Mouse (Mus musculus) thymus, adult 2 months (tissue): Measurements from ENCODE around the gene Fto. TPM values are rescaled to one million over a fixed set of nuclear protein-coding genes. Genes with fewer than 3 reads are reported as not detected.

Experiments
- DNase-seq: peaks from one replicate; pipeline ENCODE4 v3.0.0; 2021
- H3K27ac ChIP-seq: fragments of 200-500 bp; 2 replicates; pipeline ENCODE4 v1.5.1; 2012; ENCODE audit warnings: low read length, control low read depth; ENCODE audit not compliant: control insufficient read depth, insufficient read depth
- H3K27me3 ChIP-seq: fragments of 200-500 bp; 2 replicates; pipeline ENCODE4 v1.6.1; 2012; ENCODE audit warnings: mild to moderate bottlenecking, low read length, moderate library complexity, mixed read lengths; ENCODE audit not compliant: control insufficient read depth, insufficient read depth
- H3K36me3 ChIP-seq: fragments of 200-500 bp; 2 replicates; pipeline ENCODE4 v1.6.1; 2012; ENCODE audit warnings: mild to moderate bottlenecking, low read length, moderate library complexity; ENCODE audit not compliant: control insufficient read depth, insufficient read depth
- H3K4me1 ChIP-seq: fragments of 200-500 bp; replicated peaks from 2 replicates; pipeline ENCODE4 v1.6.1; 2012; ENCODE audit warnings: low read length; ENCODE audit not compliant: control insufficient read depth, insufficient read depth
- H3K4me3 ChIP-seq: fragments of 200-500 bp; 2 replicates; pipeline ENCODE4 v1.5.1; 2012; ENCODE audit warnings: mild to moderate bottlenecking, low read length, control low read depth, moderate library complexity; ENCODE audit not compliant: control insufficient read depth, insufficient read depth
- CTCF ChIP-seq: fragments of 200-500 bp; IDR thresholded peaks from 2 replicates; pipeline ENCODE4 v1.5.1; 2012; ENCODE audit warnings: mild to moderate bottlenecking, control low read depth, low read length, moderate library complexity, borderline replicate concordance; ENCODE audit not compliant: control insufficient read depth, poor library complexity, insufficient read depth; ENCODE audit errors: extremely low read depth
- POLR2A ChIP-seq: fragments of 200-500 bp; IDR thresholded peaks from 2 replicates; pipeline ENCODE4 v1.6.1; 2012; ENCODE audit warnings: mild to moderate bottlenecking, low read length, control low read depth, moderate library complexity; ENCODE audit not compliant: control insufficient read depth, poor library complexity, insufficient read depth; ENCODE audit errors: extremely low read depth
- WGBS: fragments of 180-500 bp; shearing (Covaris S2); methylation state at CpG from one replicate; pipeline ENCODE4 v1.1.7; 2018; 5-methylcytosine and 5-hydroxymethylcytosine counted together
- polyA plus RNA-seq: library from polyadenylated mRNA; depleted of rRNA; stranded (reverse); fragments of >200 nt; gene quantifications from 2 replicates; pipeline ENCODE4 v1.2.3, GENCODE M21; 2012

The Fto gene
- polyA plus RNA-seq, 1 experiment, result 29.9 TPM

DNA sequence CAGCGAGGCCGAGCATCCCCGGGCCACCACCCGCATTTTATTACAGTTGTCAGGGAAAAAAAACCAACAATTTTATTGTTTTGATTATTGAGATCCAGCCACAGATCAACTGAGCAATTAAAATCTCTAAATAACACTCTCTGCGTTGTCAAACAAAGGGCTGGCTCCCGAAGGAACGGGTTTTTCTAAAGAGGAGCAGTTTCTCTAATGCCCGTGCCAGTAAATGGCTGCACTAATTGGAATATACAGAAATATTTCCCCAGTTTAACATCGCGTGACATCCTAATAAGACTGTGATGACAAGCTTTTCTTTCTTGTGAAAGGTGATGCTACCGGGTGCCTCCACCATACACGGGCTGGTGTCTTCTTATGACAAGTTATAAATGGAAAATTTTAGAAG, 324.9 kb downstream of the Fto start:
- DNase-seq, result no peak

DNA sequence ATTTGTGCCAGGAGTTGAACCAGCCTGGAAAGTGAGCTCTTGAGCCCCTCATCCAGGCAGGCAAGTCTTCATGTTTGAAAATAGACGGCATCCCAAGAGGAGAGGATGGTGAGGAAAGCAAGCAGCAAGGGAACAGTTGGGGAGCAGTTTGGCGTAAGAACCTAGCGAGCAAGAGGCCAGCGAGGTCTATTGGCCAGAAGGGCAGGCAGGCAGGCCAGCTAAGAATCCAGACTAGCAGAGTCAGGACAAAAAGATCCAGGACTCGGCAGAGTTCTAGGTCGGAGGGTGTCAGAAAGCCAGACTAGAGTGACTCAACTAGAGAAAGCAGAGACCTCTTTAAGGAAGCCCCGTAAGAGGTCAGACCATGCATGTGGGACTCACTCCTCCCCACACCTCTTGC, 327.1 kb downstream of the Fto start:
- no peaks in the 10 kb centered on the region for H3K4me1 ChIP-seq
- H3K27ac ChIP-seq, result no peak overlapping the region
- TF ChIP-seq CTCF (no peak), POLR2A (no peak)
- no peak for DNase-seq
- no peak overlapping the region for H3K4me3 ChIP-seq
- no peaks in the 10 kb centered on the region for H3K36me3 ChIP-seq
- no peaks in the 10 kb centered on the region for H3K27me3 ChIP-seq
- WGBS, result 83% methylated on average over 7 of the region's 7 CpGs

More for the DNA sequence above, 324.9 kb downstream of the Fto start:
- Histone ChIP-seq H3K4me3 (no peak overlapping the region), H3K4me1 (no peaks in the 10 kb centered on the region), H3K36me3 (no peaks in the 10 kb centered on the region), H3K27me3 (no peaks in the 10 kb centered on the region), H3K27ac (no peak overlapping the region)
- no peak for TF ChIP-seq CTCF
- TF ChIP-seq POLR2A, result no peak
- WGBS, result 97% methylated on average over 12 of the region's 12 CpGs

DNA sequence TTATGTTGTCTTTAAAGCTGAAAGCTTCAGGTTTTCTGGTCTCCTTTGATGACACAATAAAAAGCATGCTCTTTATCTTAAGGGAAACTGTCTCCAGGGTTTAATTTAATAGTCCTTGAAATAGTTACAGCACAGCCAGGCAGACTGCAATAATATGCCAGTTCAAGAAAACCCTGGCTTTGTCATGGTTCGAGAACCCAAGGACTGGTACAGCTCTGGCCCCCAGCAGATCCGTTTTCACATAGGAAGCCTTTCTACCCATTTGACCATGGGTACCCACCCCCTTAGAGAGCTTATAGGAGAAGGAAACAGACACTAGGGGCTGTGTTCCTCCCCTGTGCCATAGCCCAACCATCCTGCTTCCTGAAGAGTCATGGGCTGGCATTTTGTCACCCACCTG, 332.2 kb downstream of the Fto start:
- no peak for TF ChIP-seq POLR2A
- no peak for TF ChIP-seq CTCF
- Histone ChIP-seq H3K36me3 (no peaks in the 10 kb centered on the region), H3K27me3 (no peaks in the 10 kb centered on the region), H3K4me3 (no peak overlapping the region), H3K4me1 (no peaks in the 10 kb centered on the region), H3K27ac (no peak overlapping the region)
- WGBS, result 89% methylated on average over 2 of the region's 2 CpGs
- no peak for DNase-seq

DNA sequence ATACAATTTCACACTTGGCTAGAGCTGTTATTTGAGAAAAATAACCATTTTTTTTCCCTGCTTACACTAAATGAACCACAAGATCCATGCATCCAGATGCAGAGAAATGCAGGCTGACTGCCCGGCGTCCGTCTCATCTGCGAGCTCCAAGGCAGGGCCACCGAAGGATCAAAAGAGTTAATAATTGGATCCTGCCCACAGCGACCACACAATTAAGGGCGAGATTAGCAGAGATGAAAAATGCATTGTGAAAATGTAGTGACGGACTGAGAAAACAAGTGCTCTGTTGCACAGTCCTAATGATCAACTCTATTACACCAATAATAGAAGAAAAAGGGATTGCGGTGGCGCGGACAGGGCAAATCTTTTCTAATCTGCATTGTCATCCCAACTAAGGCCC, 334.6 kb downstream of the Fto start:
- Histone ChIP-seq H3K4me3 (no peak overlapping the region), H3K27me3 (no peaks in the 10 kb centered on the region), H3K36me3 (no peaks in the 10 kb centered on the region), H3K4me1 (no peaks in the 10 kb centered on the region), H3K27ac (no peak overlapping the region)
- TF ChIP-seq POLR2A (no peak), CTCF (no peak)
- no peak for DNase-seq
- WGBS, result 97% methylated on average over 11 of the region's 11 CpGs

DNA sequence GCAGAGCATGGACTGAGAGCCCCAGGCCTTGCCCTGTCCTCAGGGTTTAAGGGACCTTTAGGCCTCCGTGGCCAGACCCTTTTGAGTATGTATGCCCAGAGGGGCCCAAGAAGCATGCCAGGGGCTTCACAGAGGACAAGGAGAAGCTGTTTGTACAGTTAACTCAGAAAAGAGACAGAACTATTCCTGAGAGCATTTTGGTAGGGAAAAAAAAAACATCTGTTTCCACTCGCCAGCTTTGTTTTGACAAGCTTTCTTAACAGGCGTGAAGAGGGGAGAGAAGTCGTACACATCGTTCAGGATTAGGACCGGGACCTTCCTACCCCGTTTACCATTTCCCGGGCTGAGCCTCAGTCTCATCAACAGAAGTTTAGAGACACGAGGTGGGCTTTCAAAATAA, 335.5 kb downstream of the Fto start:
- TF ChIP-seq POLR2A (no peak), CTCF (no peak)
- H3K27me3 ChIP-seq, result no peaks in the 10 kb centered on the region
- DNase-seq, result no peak
- H3K4me1 ChIP-seq, result no peaks in the 10 kb centered on the region
- no peak overlapping the region for H3K4me3 ChIP-seq
- 91% methylated on average over 9 of the region's 9 CpGs for WGBS
- no peaks in the 10 kb centered on the region for H3K36me3 ChIP-seq
- H3K27ac ChIP-seq, result no peak overlapping the region

DNA sequence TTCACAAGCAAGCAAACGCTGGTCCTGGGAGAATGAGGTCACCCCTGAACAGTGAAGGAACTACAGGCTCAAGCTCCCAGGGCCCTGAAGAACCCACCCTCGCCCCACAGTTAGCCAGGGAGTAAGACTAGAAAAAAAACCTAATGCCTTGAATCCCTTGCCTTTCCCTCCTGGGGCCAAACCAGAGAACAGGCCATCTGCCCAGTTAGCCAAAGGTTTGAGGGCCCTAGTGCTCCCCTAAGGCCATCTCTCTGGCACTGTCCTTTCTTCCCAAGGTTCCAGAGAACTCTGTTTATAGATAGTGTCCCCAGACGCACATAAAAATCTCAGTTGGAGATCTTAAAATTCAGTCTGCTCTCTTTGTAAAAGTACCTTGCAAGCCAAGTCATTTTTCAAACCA, 340.2 kb downstream of the Fto start:
- Histone ChIP-seq H3K27ac (no peak overlapping the region), H3K36me3 (no peaks in the 10 kb centered on the region), H3K27me3 (no peaks in the 10 kb centered on the region), H3K4me1 (no peaks in the 10 kb centered on the region), H3K4me3 (no peak overlapping the region)
- WGBS, result 87% methylated on average over 3 of the region's 3 CpGs
- DNase-seq, result no peak
- TF ChIP-seq POLR2A (no peak), CTCF (no peak)

DNA sequence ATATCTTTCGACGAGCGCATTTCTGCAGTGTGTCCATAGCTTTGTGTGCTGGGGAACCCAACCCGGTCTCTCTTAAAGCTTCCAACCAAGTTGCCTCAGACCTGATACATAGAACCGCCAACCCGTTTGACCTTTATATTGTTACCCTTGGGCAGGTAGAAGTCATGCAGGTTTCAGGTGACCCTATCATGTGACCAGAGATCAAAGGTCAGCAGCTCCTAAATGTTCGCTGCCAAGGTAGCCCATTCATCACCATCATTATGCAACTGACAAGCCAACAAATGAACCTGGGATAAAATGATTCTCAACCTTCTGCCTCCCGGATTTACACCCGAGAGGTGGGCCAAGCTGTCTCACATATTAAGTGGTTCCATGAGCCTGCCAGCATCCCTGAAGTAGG, 344.1 kb downstream of the Fto start:
- Histone ChIP-seq H3K27ac (no peak overlapping the region), H3K4me3 (no peak overlapping the region), H3K36me3 (no peaks in the 10 kb centered on the region), H3K27me3 (no peaks in the 10 kb centered on the region), H3K4me1 (no peaks in the 10 kb centered on the region)
- 97% methylated on average over 9 of the region's 9 CpGs for WGBS
- TF ChIP-seq CTCF (no peak), POLR2A (no peak)
- DNase-seq, result no peak
